ENCODE assay signal across 19 mouse cellular contexts in the genomic region with DNA sequence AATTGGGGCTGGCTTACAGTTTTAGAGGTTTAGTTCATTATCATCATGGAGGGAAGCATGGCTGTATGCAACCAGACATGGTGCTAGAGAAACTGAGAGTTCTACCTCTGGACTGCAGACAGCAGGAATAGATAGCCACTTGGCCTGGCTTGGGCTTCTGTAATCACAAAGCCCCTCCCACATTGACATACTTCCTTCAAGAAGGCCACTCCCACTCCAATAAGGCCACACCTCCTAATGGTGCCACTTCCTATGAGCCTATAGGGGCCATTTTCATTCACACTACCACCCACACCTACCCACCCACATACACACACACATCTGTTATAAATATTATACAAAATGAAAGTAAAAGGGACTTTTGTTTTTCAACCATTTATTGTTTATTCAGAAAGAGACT. TPM values are rescaled to one million over a fixed set of nuclear protein-coding genes. Genes with fewer than 3 reads are reported as not detected.
DNase-seq lines count a peak whose midpoint lies in the region; ATAC-seq and TF ChIP-seq lines count a peak whose summit lies in the region.
"Had no signal": no experiment of that assay in that cellular context is flagged by ENCODE, and none has a peak within 500 bp of the region (broad histone marks: within the 10 kb centered on the region; RNA-seq: fewer than 3 reads in every experiment).

No protein-coding gene starts in this region.

- no peak for ATAC-seq in intestine, embryonic 14.5 days (replicated peaks; ENCODE audit: low FRiP score, low TSS enrichment, low read depth)
- ATAC-seq in intestine, embryonic 16.5 days, result no peak
- ATAC-seq in megakaryocyte progenitor cell, adult 5-6 weeks (replicated peaks; ENCODE audit: poor library complexity), result peak; percentile 19; the same call in 1 of the 2 replicates
- ATAC-seq in forebrain, embryonic 15.5 days (replicated peaks), result no peak
- ATAC-seq: liver, embryonic 12.5 days had no signal

- H3K4me1 ChIP-seq in intestine, embryonic 14.5 days (replicated peaks; ENCODE audit: control insufficient read depth, insufficient read depth, low read length), result peaks cover 12% of the 10 kb centered on the region
- H3K4me1 ChIP-seq in intestine, embryonic 16.5 days (ENCODE audit: control insufficient read depth, insufficient read depth, low read length), result peaks cover 11% of the 10 kb centered on the region
- H3K4me1 ChIP-seq in MEL (ENCODE audit: control insufficient read depth in 1 of 2, insufficient read depth in 2 of 2, low read length in 2 of 2), result peaks cover 0 to 5% of the 10 kb centered on the region in 2 experiments; a peak in 1 of 4 replicates
- H3K4me1 ChIP-seq in forebrain, embryonic 15.5 days, result no peaks in the 10 kb centered on the region

- TF ChIP-seq POLR2A in MEL (IDR thresholded peaks at IDR 0.05; ENCODE audit: control insufficient read depth in 1 of 2, insufficient read depth in 1 of 2, low read depth in 1 of 2, low read length in 2 of 2, poor library complexity in 1 of 2), result no peak

- H3K79me2 ChIP-seq in MEL (ENCODE audit: control insufficient read depth, insufficient read depth, low read length, poor library complexity), result no peaks in the 10 kb centered on the region

- TF ChIP-seq RAD21 in MEL (IDR thresholded peaks at IDR 0.05; ENCODE audit: low read depth, low read length), result no peak

- H3K4me3 ChIP-seq in intestine, embryonic 14.5 days (ENCODE audit: low read depth, low read length), result no peak overlapping the region
- no peak overlapping the region for H3K4me3 ChIP-seq in intestine, embryonic 16.5 days (ENCODE audit: low read length)
- H3K4me3 ChIP-seq in MEL (ENCODE audit: control insufficient read depth in 1 of 2, insufficient read depth in 1 of 2, low read depth in 2 of 2, low read length in 2 of 2), result peak overlapping the region in 1 of 2 experiments; percentile 32; a peak in 2 of 4 replicates
- no peak overlapping the region for H3K4me3 ChIP-seq in forebrain, embryonic 15.5 days
- H3K4me3 ChIP-seq: heart, embryonic 13.5 days; liver, embryonic 12.5 days; midbrain, embryonic 12.5 days; myocyte had no signal

- no peak overlapping the region for H3K9ac ChIP-seq in intestine, embryonic 14.5 days (ENCODE audit: low read length)
- H3K9ac ChIP-seq in intestine, embryonic 16.5 days (ENCODE audit: low read depth, low read length), result no peak overlapping the region
- no peak overlapping the region for H3K9ac ChIP-seq in MEL (ENCODE audit: control insufficient read depth, low read depth, low read length, poor library complexity, severe bottlenecking)
- no peak overlapping the region for H3K9ac ChIP-seq in forebrain, embryonic 15.5 days (replicated peaks)
- H3K9ac ChIP-seq: heart, embryonic 13.5 days; liver, embryonic 12.5 days; midbrain, embryonic 12.5 days had no signal

- H3K36me3 ChIP-seq in intestine, embryonic 14.5 days (ENCODE audit: control insufficient read depth, insufficient read depth, low read length), result no peaks in the 10 kb centered on the region
- H3K36me3 ChIP-seq in intestine, embryonic 16.5 days (ENCODE audit: control insufficient read depth, insufficient read depth, low read length), result no peaks in the 10 kb centered on the region
- H3K36me3 ChIP-seq in MEL (ENCODE audit: control insufficient read depth in 1 of 2, insufficient read depth in 2 of 2, low read length in 2 of 2), result peaks cover 0 to 3% of the 10 kb centered on the region in 2 experiments; a peak in 2 of 4 replicates
- H3K36me3 ChIP-seq in forebrain, embryonic 15.5 days, result no peaks in the 10 kb centered on the region
- H3K36me3 ChIP-seq: liver, embryonic 12.5 days; midbrain, embryonic 12.5 days had no signal

- no peak overlapping the region for H3K4me2 ChIP-seq in intestine, embryonic 14.5 days (ENCODE audit: low read length)
- no peak overlapping the region for H3K4me2 ChIP-seq in intestine, embryonic 16.5 days (ENCODE audit: low read depth, low read length)
- no peak overlapping the region for H3K4me2 ChIP-seq in forebrain, embryonic 15.5 days (replicated peaks)
- H3K4me2 ChIP-seq: heart, embryonic 13.5 days; liver, embryonic 12.5 days; midbrain, embryonic 12.5 days had no signal

- H3K27me3 ChIP-seq in intestine, embryonic 14.5 days (replicated peaks; ENCODE audit: control insufficient read depth, insufficient read depth, low read length), result no peaks in the 10 kb centered on the region
- H3K27me3 ChIP-seq in intestine, embryonic 16.5 days (replicated peaks; ENCODE audit: control insufficient read depth, insufficient read depth, low read length), result no peaks in the 10 kb centered on the region
- H3K27me3 ChIP-seq in MEL (ENCODE audit: control insufficient read depth in 1 of 2, insufficient read depth in 2 of 2, low read length in 2 of 2), result no peaks in the 10 kb centered on the region
- no peaks in the 10 kb centered on the region for H3K27me3 ChIP-seq in forebrain, embryonic 15.5 days
- H3K27me3 ChIP-seq: heart, embryonic 13.5 days; liver, embryonic 12.5 days; midbrain, embryonic 12.5 days had no signal

- no peaks in the 10 kb centered on the region for H3K9me3 ChIP-seq in intestine, embryonic 14.5 days (ENCODE audit: control insufficient read depth, low read length)
- H3K9me3 ChIP-seq in intestine, embryonic 16.5 days (ENCODE audit: control insufficient read depth, low read length), result no peaks in the 10 kb centered on the region
- no peaks in the 10 kb centered on the region for H3K9me3 ChIP-seq in MEL (replicated peaks; ENCODE audit: insufficient read depth, low read length)
- no peaks in the 10 kb centered on the region for H3K9me3 ChIP-seq in forebrain, embryonic 15.5 days
- H3K9me3 ChIP-seq: heart, embryonic 13.5 days; liver, embryonic 12.5 days; midbrain, embryonic 12.5 days had no signal

- TF ChIP-seq EP300 in MEL (IDR thresholded peaks at IDR 0.05; ENCODE audit: low read depth in 1 of 2, low read length in 2 of 2), result no peak

- no peak overlapping the region for H3K27ac ChIP-seq in intestine, embryonic 14.5 days (ENCODE audit: low read depth)
- H3K27ac ChIP-seq in intestine, embryonic 16.5 days (ENCODE audit: low read length), result no peak overlapping the region
- H3K27ac ChIP-seq in MEL (ENCODE audit: control insufficient read depth, low read depth, low read length), result no peak overlapping the region
- no peak overlapping the region for H3K27ac ChIP-seq in forebrain, embryonic 15.5 days (replicated peaks)
- H3K27ac ChIP-seq: heart, embryonic 13.5 days; liver, embryonic 12.5 days; midbrain, embryonic 12.5 days had no signal

- peak; percentile 45 for DNase-seq in intestine, embryonic 14.5 days (ENCODE audit: low spot score)
- peak; percentile 57 for DNase-seq in 416B (ENCODE audit: low read depth)
- DNase-seq in MEL (ENCODE audit: low read depth, low spot score), result peak; percentile 81
- DNase-seq in right cerebral cortex, postnatal 10 days (ENCODE audit: low spot score in 2 of 2), result no peak
- DNase-seq: adrenal gland, postnatal 25 days; cerebellum, adult 9-10 months; gastrocnemius, postnatal 14 days; kidney, adult 11 months; kidney, postnatal 25 days; lung, postnatal 14 days; right cerebral cortex, postnatal 25 days; thymus, postnatal 36 days had no signal

- no peak for TF ChIP-seq CTCF in MEL (IDR thresholded peaks at IDR 0.05 in 2 of 3, conservative IDR thresholded peaks at IDR 0.05 in 1 of 3; ENCODE audit: control insufficient read depth in 1 of 3, insufficient read depth in 1 of 3, low read depth in 2 of 3, low read length in 3 of 3, poor library complexity in 1 of 3, severe bottlenecking in 1 of 3)

TF ChIP-seq in MEL, 35 proteins besides CTCF, POLR2A, EP300 and RAD21:
- TF ChIP-seq ZC3H11A (IDR thresholded peaks at IDR 0.05; ENCODE audit: low read depth, low read length), result no peak
- TF ChIP-seq MYB (IDR thresholded peaks at IDR 0.05; ENCODE audit: low read depth, low read length), result no peak
- no peak for TF ChIP-seq USF1 (IDR thresholded peaks at IDR 0.05; ENCODE audit: low read depth, low read length)
- TF ChIP-seq MAFK (IDR thresholded peaks at IDR 0.05; ENCODE audit: borderline replicate concordance, low read depth, low read length), result no peak
- TF ChIP-seq JUND (IDR thresholded peaks at IDR 0.05; ENCODE audit: low read depth, low read length), result no peak
- no peak for TF ChIP-seq ETS1 (IDR thresholded peaks at IDR 0.05; ENCODE audit: low read depth, low read length)
- TF ChIP-seq GABPA (IDR thresholded peaks at IDR 0.05; ENCODE audit: low read depth, low read length), result no peak
- TF ChIP-seq SMC3 (IDR thresholded peaks at IDR 0.05; ENCODE audit: low read depth, low read length), result no peak
- no peak for TF ChIP-seq GATA1 (IDR thresholded peaks at IDR 0.05; ENCODE audit: low read depth, low read length)
- no peak for TF ChIP-seq NELFE (IDR thresholded peaks at IDR 0.05; ENCODE audit: low read depth, low read length)

RNA-seq across cellular contexts. Expression of a gene that starts 50.1 kb away (rescaled TPM):
- 27.3 and 31.9 TPM in 2 replicates for polyA plus RNA-seq in intestine, embryonic 14.5 days (2014; fragmentation: Nextera tagmentation; extraction: Ambion mirVana)
- 19.2 and 22.7 TPM in 2 replicates for polyA plus RNA-seq in intestine, embryonic 16.5 days (2015; fragmentation: Nextera tagmentation; extraction: Ambion mirVana)
- 22.4 and 24.4 TPM in 2 replicates for total RNA-seq in MEL (2012; rRNA removed)
- polyA plus RNA-seq in MEL (2012; ENCODE audit: insufficient read depth in 1 of 2, insufficient read length in 2 of 2, low read depth in 1 of 2, low replicate concordance in 2 of 2, missing spikeins in 1 of 2), result 10 to 100 TPM in 1 of 2 experiments, not detected in 1; 32.1 TPM
- 18.9 and 26.4 TPM in 2 replicates for total RNA-seq in megakaryocyte progenitor cell, adult 5-6 weeks (2015)
- total RNA-seq in megakaryocyte progenitor cell, adult 5-6 weeks (2017), result 26.1 and 47.3 TPM in 2 replicates
- 35.9 and 38.4 TPM in 2 replicates for polyA plus RNA-seq in forebrain, embryonic 15.5 days (2015; fragmentation: Nextera tagmentation; extraction: Ambion mirVana)

Comparison
In these comparisons a context has a peak if more than half of its experiments do, and no peak if none do; other contexts are left out.
1. DNase-seq: peak in intestine, embryonic 14.5 days (single experiment), 416B (single experiment) and MEL (single experiment); none in right cerebral cortex, postnatal 10 days (0 of 2).